Mouse (Mus musculus): ENCODE measurements at regions not wholly inside any gene's neighbourhood (a gene's known extent, or its start where the extent isn't known, plus 50 kb on each side); places are given as distances from the start of the nearest gene placed in this dataset.

GRCm38 (mm10) chr13:5641743-5642510 is 219.4 kb upstream of the Klf6 start:
- no peak overlapping the region for H3K9ac ChIP-seq (ENCODE audit: low read depth, low read length, severe bottlenecking)
- H3K9me3 ChIP-seq (ENCODE audit: control insufficient read depth, low read length), result no peaks in the 10 kb centered on the region
- 80% methylated on average over 7 of the region's 7 CpGs for WGBS
- no peak overlapping the region for H3K4me2 ChIP-seq (replicated peaks; ENCODE audit: low read depth, low read length, severe bottlenecking)
- no peak for DNase-seq (ENCODE audit: low spot score)
- ATAC-seq (ENCODE audit: low FRiP score, low read depth), result no peak
- no peak for TF ChIP-seq POLR2A (IDR thresholded peaks at IDR 0.05; ENCODE audit: borderline replicate concordance, extremely low read depth, insufficient read depth, insufficient read length)
- no peaks in the 10 kb centered on the region for H3K4me1 ChIP-seq (ENCODE audit: control insufficient read depth, insufficient read depth, low read length)
- no peaks in the 10 kb centered on the region for H3K27me3 ChIP-seq (ENCODE audit: control insufficient read depth, insufficient read depth, low read length)
- H3K4me3 ChIP-seq (replicated peaks; ENCODE audit: low read length), result no peak overlapping the region
- no peaks in the 10 kb centered on the region for H3K36me3 ChIP-seq (ENCODE audit: control insufficient read depth, insufficient read depth, low read length)
- H3K27ac ChIP-seq (replicated peaks; ENCODE audit: low read depth, low read length), result no peak overlapping the region

- DNase-seq (ENCODE audit: low spot score) (no peak), ATAC-seq (ENCODE audit: low FRiP score, low read depth) (no peak)
- H3K4me3 ChIP-seq (replicated peaks; ENCODE audit: low read length), result no peak overlapping the region
Measured at GRCm38 (mm10) chr13:5648276-5648675, 213.0 kb upstream of the Klf6 start.

GRCm38 (mm10) chr13:5657556-5657955 is 203.7 kb upstream of the Klf6 start:
- ATAC-seq (ENCODE audit: low FRiP score, low read depth) (no peak), DNase-seq (ENCODE audit: low spot score) (no peak)
- WGBS, result 82% methylated on average over 5 of the region's 5 CpGs
- Histone ChIP-seq H3K4me2 (replicated peaks; ENCODE audit: low read depth, low read length, severe bottlenecking) (no peak overlapping the region), H3K27ac (replicated peaks; ENCODE audit: low read depth, low read length) (no peak overlapping the region), H3K4me1 (ENCODE audit: control insufficient read depth, insufficient read depth, low read length) (no peaks in the 10 kb centered on the region), H3K36me3 (ENCODE audit: control insufficient read depth, insufficient read depth, low read length) (no peaks in the 10 kb centered on the region), H3K9ac (ENCODE audit: low read depth, low read length, severe bottlenecking) (no peak overlapping the region), H3K9me3 (ENCODE audit: control insufficient read depth, low read length) (no peaks in the 10 kb centered on the region), H3K27me3 (ENCODE audit: control insufficient read depth, insufficient read depth, low read length) (no peaks in the 10 kb centered on the region), H3K4me3 (replicated peaks; ENCODE audit: low read length) (no peak overlapping the region)
- no peak for TF ChIP-seq POLR2A (IDR thresholded peaks at IDR 0.05; ENCODE audit: borderline replicate concordance, extremely low read depth, insufficient read depth, insufficient read length)

More at GRCm38 (mm10) chr13:5648276-5648675, 213.0 kb upstream of the Klf6 start:
- Histone ChIP-seq H3K27me3 (ENCODE audit: control insufficient read depth, insufficient read depth, low read length) (no peaks in the 10 kb centered on the region), H3K4me1 (ENCODE audit: control insufficient read depth, insufficient read depth, low read length) (no peaks in the 10 kb centered on the region), H3K27ac (replicated peaks; ENCODE audit: low read depth, low read length) (no peak overlapping the region), H3K4me2 (replicated peaks; ENCODE audit: low read depth, low read length, severe bottlenecking) (no peak overlapping the region), H3K36me3 (ENCODE audit: control insufficient read depth, insufficient read depth, low read length) (no peaks in the 10 kb centered on the region), H3K9me3 (ENCODE audit: control insufficient read depth, low read length) (no peaks in the 10 kb centered on the region), H3K9ac (ENCODE audit: low read depth, low read length, severe bottlenecking) (no peak overlapping the region)
- TF ChIP-seq POLR2A (IDR thresholded peaks at IDR 0.05; ENCODE audit: borderline replicate concordance, extremely low read depth, insufficient read depth, insufficient read length), result no peak
- 94% methylated on average over 4 of the region's 4 CpGs for WGBS

- Histone ChIP-seq H3K9me3 (ENCODE audit: control insufficient read depth, low read length) (no peaks in the 10 kb centered on the region), H3K27me3 (ENCODE audit: control insufficient read depth, insufficient read depth, low read length) (no peaks in the 10 kb centered on the region), H3K27ac (replicated peaks; ENCODE audit: low read depth, low read length) (no peak overlapping the region), H3K36me3 (ENCODE audit: control insufficient read depth, insufficient read depth, low read length) (no peaks in the 10 kb centered on the region), H3K4me3 (replicated peaks; ENCODE audit: low read length) (no peak overlapping the region), H3K4me2 (replicated peaks; ENCODE audit: low read depth, low read length, severe bottlenecking) (no peak overlapping the region), H3K9ac (ENCODE audit: low read depth, low read length, severe bottlenecking) (no peak overlapping the region), H3K4me1 (ENCODE audit: control insufficient read depth, insufficient read depth, low read length) (no peaks in the 10 kb centered on the region)
- WGBS, result 77% methylated on average over 3 of the region's 3 CpGs
- ATAC-seq (ENCODE audit: low FRiP score, low read depth) (no peak), DNase-seq (ENCODE audit: low spot score) (no peak)
- no peak for TF ChIP-seq POLR2A (IDR thresholded peaks at IDR 0.05; ENCODE audit: borderline replicate concordance, extremely low read depth, insufficient read depth, insufficient read length)
Measured at GRCm38 (mm10) chr13:5666235-5667007, 194.9 kb upstream of the Klf6 start.

DNA sequence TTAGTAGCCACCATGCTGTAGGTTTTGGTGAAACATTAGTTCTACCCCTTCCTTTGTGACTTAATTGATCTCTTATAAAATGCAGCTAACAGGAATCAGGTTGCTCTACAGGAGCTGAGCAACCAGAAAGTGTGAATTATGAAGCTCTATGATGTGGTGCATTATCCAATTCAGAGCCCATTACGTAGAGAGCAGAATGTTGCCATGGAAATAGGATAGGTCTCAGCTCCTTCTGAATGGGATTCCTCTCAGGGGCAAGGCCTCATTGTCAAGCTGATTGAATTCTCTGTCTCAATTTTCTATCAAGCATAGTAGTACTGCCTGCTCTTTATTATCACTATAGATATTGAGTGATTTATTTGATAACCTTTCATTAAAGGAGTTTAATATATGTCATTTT is 185.6 kb upstream of the Klf6 start:
- Histone ChIP-seq H3K27ac (replicated peaks; ENCODE audit: low read depth, low read length) (no peak overlapping the region), H3K4me1 (ENCODE audit: control insufficient read depth, insufficient read depth, low read length) (no peaks in the 10 kb centered on the region), H3K4me2 (replicated peaks; ENCODE audit: low read depth, low read length, severe bottlenecking) (no peak overlapping the region), H3K4me3 (replicated peaks; ENCODE audit: low read length) (no peak overlapping the region), H3K9me3 (ENCODE audit: control insufficient read depth, low read length) (no peaks in the 10 kb centered on the region), H3K27me3 (ENCODE audit: control insufficient read depth, insufficient read depth, low read length) (no peaks in the 10 kb centered on the region), H3K9ac (ENCODE audit: low read depth, low read length, severe bottlenecking) (no peak overlapping the region), H3K36me3 (ENCODE audit: control insufficient read depth, insufficient read depth, low read length) (no peaks in the 10 kb centered on the region)
- ATAC-seq (ENCODE audit: low FRiP score, low read depth) (no peak), DNase-seq (ENCODE audit: low spot score) (no peak)
- 63% methylated on average over 1 of the region's 1 CpGs for WGBS
- TF ChIP-seq POLR2A (IDR thresholded peaks at IDR 0.05; ENCODE audit: borderline replicate concordance, extremely low read depth, insufficient read depth, insufficient read length), result no peak

Measured in limb, embryonic 14.5 days (tissue).